Mouse (Mus musculus): ENCODE results near the gene Lst1. TPM values are rescaled to one million over a fixed set of nuclear protein-coding genes. Genes with fewer than 3 reads are reported as not detected.

Gene Lst1
- polyA plus RNA-seq, 1 experiment from 2014 or later: 5.9 TPM

Small RNA genes within 50 kb of the gene (microRNA-seq; reads per million reads assigned to microRNA genes)
- not detected for gene Mir6973a
- not detected for gene Mir6974

Other genes starting within 250 kb of the Lst1 start
- gene Hspa1b, start 229.2 kb downstream of the Lst1 start, polyA plus RNA-seq (2016; fragmentation: Nextera tagmentation; extraction: Ambion mirVana): 0.33 and 0.36 TPM in 2 replicates
- gene Gm20481, start 218.5 kb downstream of the Lst1 start, polyA plus RNA-seq (2016; fragmentation: Nextera tagmentation; extraction: Ambion mirVana): not detected in 2 replicates
- gene Hspa1a, start 216.3 kb downstream of the Lst1 start, polyA plus RNA-seq (2016; fragmentation: Nextera tagmentation; extraction: Ambion mirVana): 4.2 and 4.9 TPM in 2 replicates
- 0.84 and 0.99 TPM in 2 replicates for gene Hspa1l, start 215.7 kb downstream of the Lst1 start, polyA plus RNA-seq (2016; fragmentation: Nextera tagmentation; extraction: Ambion mirVana)
- 212 and 230 TPM in 2 replicates for gene Lsm2, start 206.6 kb downstream of the Lst1 start, polyA plus RNA-seq (2016; fragmentation: Nextera tagmentation; extraction: Ambion mirVana)
- 150 and 160 TPM in 2 replicates for gene Vars, start 187.5 kb downstream of the Lst1 start, polyA plus RNA-seq (2016; fragmentation: Nextera tagmentation; extraction: Ambion mirVana)
- 0.20 and 0.25 TPM in 2 replicates for gene Vwa7, start 171.9 kb downstream of the Lst1 start, polyA plus RNA-seq (2016; fragmentation: Nextera tagmentation; extraction: Ambion mirVana)
- gene Sapcd1, start 160.4 kb downstream of the Lst1 start, polyA plus RNA-seq (2016; fragmentation: Nextera tagmentation; extraction: Ambion mirVana): 8.7 and 9.5 TPM in 2 replicates
- gene Msh5, start 141.7 kb downstream of the Lst1 start, polyA plus RNA-seq (2016; fragmentation: Nextera tagmentation; extraction: Ambion mirVana): 3.7 and 4.2 TPM in 2 replicates
- gene Clic1, start 138.5 kb downstream of the Lst1 start, polyA plus RNA-seq (2016; fragmentation: Nextera tagmentation; extraction: Ambion mirVana): 205 and 211 TPM in 2 replicates
- gene Ddah2, start 129.4 kb downstream of the Lst1 start, polyA plus RNA-seq (2016; fragmentation: Nextera tagmentation; extraction: Ambion mirVana): 471 and 492 TPM in 2 replicates
- not detected in 2 replicates for gene Ly6g6c, start 123.1 kb downstream of the Lst1 start, polyA plus RNA-seq (2016; fragmentation: Nextera tagmentation; extraction: Ambion mirVana)
- gene Mpig6b, start 122.3 kb downstream of the Lst1 start, polyA plus RNA-seq (2016; fragmentation: Nextera tagmentation; extraction: Ambion mirVana): 0.61 and 0.99 TPM in 2 replicates
- gene Ly6g6e, start 111.5 kb downstream of the Lst1 start, polyA plus RNA-seq (2016; fragmentation: Nextera tagmentation; extraction: Ambion mirVana): 1.1 and 1.3 TPM in 2 replicates
- 0.68 TPM in 1 of 2 replicates, not detected in the other for gene Ly6g6d, start 110.4 kb downstream of the Lst1 start, polyA plus RNA-seq (2016; fragmentation: Nextera tagmentation; extraction: Ambion mirVana)
- 0.27 and 0.65 TPM in 2 replicates for gene Ly6g6f, start 102.8 kb downstream of the Lst1 start, polyA plus RNA-seq (2016; fragmentation: Nextera tagmentation; extraction: Ambion mirVana)
- 83.3 and 86.7 TPM in 2 replicates for gene Abhd16a, start 99.2 kb downstream of the Lst1 start, polyA plus RNA-seq (2016; fragmentation: Nextera tagmentation; extraction: Ambion mirVana)
- not detected in 2 replicates for gene Ly6g5c, start 80.2 kb downstream of the Lst1 start, polyA plus RNA-seq (2016; fragmentation: Nextera tagmentation; extraction: Ambion mirVana)
- 0.82 and 1.0 TPM in 2 replicates for gene Ly6g5b, start 73.0 kb downstream of the Lst1 start, polyA plus RNA-seq (2016; fragmentation: Nextera tagmentation; extraction: Ambion mirVana)
- gene Gpank1, start 67.0 kb downstream of the Lst1 start, polyA plus RNA-seq (2016; fragmentation: Nextera tagmentation; extraction: Ambion mirVana): 22.4 and 25.5 TPM in 2 replicates
- 254 and 259 TPM in 2 replicates for gene Csnk2b, start 66.4 kb downstream of the Lst1 start, polyA plus RNA-seq (2016; fragmentation: Nextera tagmentation; extraction: Ambion mirVana)
- 9.3 and 10.7 TPM in 2 replicates for gene D17H6S53E, start 62.1 kb downstream of the Lst1 start, polyA plus RNA-seq (2016; fragmentation: Nextera tagmentation; extraction: Ambion mirVana)
- gene Apom, start 56.4 kb downstream of the Lst1 start, polyA plus RNA-seq (2016; fragmentation: Nextera tagmentation; extraction: Ambion mirVana): 0.46 and 0.49 TPM in 2 replicates
- gene Bag6, start 53.3 kb downstream of the Lst1 start, polyA plus RNA-seq (2016; fragmentation: Nextera tagmentation; extraction: Ambion mirVana): 73.3 and 74.0 TPM in 2 replicates
- 225 and 230 TPM in 2 replicates for gene Prrc2a, start 23.5 kb downstream of the Lst1 start, polyA plus RNA-seq (2016; fragmentation: Nextera tagmentation; extraction: Ambion mirVana)
- gene Aif1, start 12.4 kb downstream of the Lst1 start, polyA plus RNA-seq (2016; fragmentation: Nextera tagmentation; extraction: Ambion mirVana): 7.0 and 7.3 TPM in 2 replicates
- 0.95 and 0.98 TPM in 2 replicates for gene Ltb, start 6.0 kb upstream of the Lst1 start, polyA plus RNA-seq (2016; fragmentation: Nextera tagmentation; extraction: Ambion mirVana)
- 0.15 and 0.25 TPM in 2 replicates for gene Tnf, start 13.6 kb upstream of the Lst1 start, polyA plus RNA-seq (2016; fragmentation: Nextera tagmentation; extraction: Ambion mirVana)
- gene Lta, start 16.9 kb upstream of the Lst1 start, polyA plus RNA-seq (2016; fragmentation: Nextera tagmentation; extraction: Ambion mirVana): 0.22 and 0.27 TPM in 2 replicates
- gene Gm16181, start 32.4 kb upstream of the Lst1 start, polyA plus RNA-seq (2016; fragmentation: Nextera tagmentation; extraction: Ambion mirVana): 1.0 TPM in 1 of 2 replicates, not detected in the other
- 4.5 and 5.5 TPM in 2 replicates for gene Atp6v1g2, start 45.2 kb upstream of the Lst1 start, polyA plus RNA-seq (2016; fragmentation: Nextera tagmentation; extraction: Ambion mirVana)
- gene Nfkbil1, start 47.4 kb upstream of the Lst1 start, polyA plus RNA-seq (2016; fragmentation: Nextera tagmentation; extraction: Ambion mirVana): 13.0 and 13.3 TPM in 2 replicates
- 572 and 587 TPM in 2 replicates for gene Ddx39b, start 53.3 kb upstream of the Lst1 start, polyA plus RNA-seq (2016; fragmentation: Nextera tagmentation; extraction: Ambion mirVana)
- 20.8 and 21.5 TPM in 2 replicates for gene H2-D1, start 74.3 kb upstream of the Lst1 start, polyA plus RNA-seq (2016; fragmentation: Nextera tagmentation; extraction: Ambion mirVana)
- not detected in 2 replicates for gene H2-Q1, start 132.0 kb upstream of the Lst1 start, polyA plus RNA-seq (2016; fragmentation: Nextera tagmentation; extraction: Ambion mirVana)
- gene H2-Q2, start 153.8 kb upstream of the Lst1 start, polyA plus RNA-seq (2016; fragmentation: Nextera tagmentation; extraction: Ambion mirVana): 0.38 and 0.40 TPM in 2 replicates
- 2.0 and 2.2 TPM in 2 replicates for gene H2-Q4, start 191.2 kb upstream of the Lst1 start, polyA plus RNA-seq (2016; fragmentation: Nextera tagmentation; extraction: Ambion mirVana)
- gene H2-Q6, start 236.4 kb upstream of the Lst1 start, polyA plus RNA-seq (2016; fragmentation: Nextera tagmentation; extraction: Ambion mirVana): 0.33 and 0.98 TPM in 2 replicates

All from embryonic facial prominence, embryonic 12.5 days (tissue).